Mouse (Mus musculus) ES-E14 (cell line): ENCODE measurements around the gene Cdh18. TPM values are rescaled to one million over a fixed set of nuclear protein-coding genes. Genes with fewer than 3 reads are reported as not detected.

Source experiments
- DNase-seq: peaks from one replicate; pipeline ENCODE4 v3.0.0-alpha.2; 2013; ENCODE audit warnings: low read depth, low spot score
- H3K27ac ChIP-seq: 2 replicates; pipeline ENCODE4 v1.5.1; 2012; ENCODE audit warnings: low read depth, mild to moderate bottlenecking, low read length, moderate library complexity, mixed read lengths; ENCODE audit not compliant: poor library complexity, insufficient read depth, severe bottlenecking
- H3K36me3 ChIP-seq: 2 replicates; pipeline ENCODE4 v1.6.1; 2012; ENCODE audit warnings: mild to moderate bottlenecking, low read length, moderate library complexity, mixed read lengths; ENCODE audit not compliant: control insufficient read depth, poor library complexity, insufficient read depth, severe bottlenecking
- H3K4me1 ChIP-seq, 2 experiments: fragments of 150-350 bp in 1 of 2; sonication (generic) in 1 of 2; 2 replicates each; pipeline ENCODE4 v1.6.1; 2012; ENCODE audit warnings: low read length in 2 of 2, mild to moderate bottlenecking in 1 of 2, mixed read lengths in 1 of 2; ENCODE audit not compliant: control insufficient read depth in 2 of 2, insufficient read depth in 2 of 2, poor library complexity in 1 of 2
- H3K4me3 ChIP-seq, 2 experiments: fragments of 150-350 bp in 1 of 2; sonication (generic) in 1 of 2; 2 replicates each; pipeline ENCODE4 v1.5.1; 2012; ENCODE audit warnings: low read length in 2 of 2, low read depth in 1 of 2, mild to moderate bottlenecking in 1 of 2, mixed read lengths in 1 of 2; ENCODE audit not compliant: insufficient read depth in 1 of 2, poor library complexity in 1 of 2, severe bottlenecking in 1 of 2
- H3K9ac ChIP-seq: 2 replicates; pipeline ENCODE4 v1.6.1; 2012; ENCODE audit warnings: low read depth, mild to moderate bottlenecking, low read length, mixed read lengths; ENCODE audit not compliant: poor library complexity, insufficient read depth, severe bottlenecking
- H3K9me3 ChIP-seq: fragments of 150-350 bp; sonication (generic); 2 replicates; pipeline ENCODE4 v1.6.1; 2012; ENCODE audit warnings: low read depth, mild to moderate bottlenecking, low read length; ENCODE audit not compliant: control insufficient read depth, insufficient read depth
- CHD2 ChIP-seq: IDR thresholded peaks from 2 replicates; pipeline ENCODE4 v1.6.1; 2014; ENCODE audit warnings: mild to moderate bottlenecking, low read depth, low read length, inconsistent platforms
- HCFC1 ChIP-seq: IDR thresholded peaks from 2 replicates; pipeline ENCODE4 v1.6.1; 2012; ENCODE audit warnings: low read length, inconsistent platforms, borderline replicate concordance; ENCODE audit not compliant: insufficient read depth
- MAFK ChIP-seq: IDR thresholded peaks from 2 replicates; pipeline ENCODE4 v1.6.1; 2014; ENCODE audit warnings: mild to moderate bottlenecking, low read depth, low read length, inconsistent platforms; ENCODE audit not compliant: insufficient read depth
- ZC3H11A ChIP-seq: IDR thresholded peaks from 2 replicates; pipeline ENCODE4 v1.6.1; 2012; ENCODE audit warnings: low read depth, mild to moderate bottlenecking, inconsistent platforms, low read length, borderline replicate concordance
- ZNF384 ChIP-seq: IDR thresholded peaks from 2 replicates; pipeline ENCODE4 v1.6.1; 2012; ENCODE audit warnings: low read depth, low read length, inconsistent platforms
- in situ Hi-C, 2 experiments: fragments of 600-800 bp; cut with MboI; formaldehyde crosslinking; loops; one replicate each; pipeline ENCODE4 v1.15.1; 2025; ENCODE audit warnings: low sequenced_read_pairs in 2 of 2, inconsistent platforms in 1 of 2; ENCODE audit not compliant: unreplicated experiment in 2 of 2
- total RNA-seq: library from RNA; depleted of rRNA; stranded (reverse); fragments of 300-350 nt; gene quantifications from 2 replicates; pipeline ENCODE4 v1.2.3, GENCODE M21; 2012

Gene Cdh18
- total RNA-seq, 1 experiment: 0.54 TPM

DNA sequence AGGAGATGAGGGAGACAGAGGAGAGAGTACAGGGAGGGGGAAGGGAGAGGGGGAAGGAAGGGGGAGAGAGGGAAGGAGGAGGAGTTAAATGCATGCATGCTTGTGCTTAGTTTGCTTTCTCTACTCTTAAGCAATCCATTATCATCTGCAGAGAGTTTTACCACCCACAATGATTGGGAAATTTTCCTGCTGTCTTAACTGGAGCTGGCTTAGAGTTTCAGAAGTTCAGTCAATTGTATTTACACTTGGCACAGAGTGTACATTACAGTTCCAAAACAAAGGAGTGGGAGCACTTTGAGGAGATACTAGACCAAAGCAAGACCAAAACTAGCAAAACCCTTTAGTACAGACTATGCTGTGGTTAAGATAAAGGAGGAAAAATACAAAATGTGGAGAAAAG, 473.8 kb downstream of the Cdh18 start:
- H3K9ac ChIP-seq: no peak overlapping the region
- peaks cover 0 to 3% of the 10 kb centered on the region in 2 experiments; a peak in 1 of 4 replicates for H3K4me1 ChIP-seq
- no peak for TF ChIP-seq CHD2
- TF ChIP-seq HCFC1: no peak
- TF ChIP-seq ZC3H11A: no peak
- no peaks in the 10 kb centered on the region for H3K9me3 ChIP-seq
- H3K27ac ChIP-seq: no peak overlapping the region
- H3K4me3 ChIP-seq: no peak overlapping the region
- no peaks in the 10 kb centered on the region for H3K36me3 ChIP-seq
- DNase-seq: no peak
- in situ Hi-C loops: no loop called here

- Histone ChIP-seq H3K36me3 (no peaks in the 10 kb centered on the region), H3K9me3 (no peaks in the 10 kb centered on the region), H3K4me3 (no peak overlapping the region), H3K9ac (no peak overlapping the region; the same call in 1 of the 2 replicates), H3K4me1 (no peaks in the 10 kb centered on the region), H3K27ac (no peak overlapping the region)
- in situ Hi-C loops: no loop called here
- no peak for DNase-seq
- TF ChIP-seq HCFC1 (no peak), MAFK (no peak), ZC3H11A (no peak), CHD2 (no peak), ZNF384 (no peak)
These were observed 486.9 kb downstream of the Cdh18 start for GRCm38 (mm10) chr15:23035551-23036207.

DNA sequence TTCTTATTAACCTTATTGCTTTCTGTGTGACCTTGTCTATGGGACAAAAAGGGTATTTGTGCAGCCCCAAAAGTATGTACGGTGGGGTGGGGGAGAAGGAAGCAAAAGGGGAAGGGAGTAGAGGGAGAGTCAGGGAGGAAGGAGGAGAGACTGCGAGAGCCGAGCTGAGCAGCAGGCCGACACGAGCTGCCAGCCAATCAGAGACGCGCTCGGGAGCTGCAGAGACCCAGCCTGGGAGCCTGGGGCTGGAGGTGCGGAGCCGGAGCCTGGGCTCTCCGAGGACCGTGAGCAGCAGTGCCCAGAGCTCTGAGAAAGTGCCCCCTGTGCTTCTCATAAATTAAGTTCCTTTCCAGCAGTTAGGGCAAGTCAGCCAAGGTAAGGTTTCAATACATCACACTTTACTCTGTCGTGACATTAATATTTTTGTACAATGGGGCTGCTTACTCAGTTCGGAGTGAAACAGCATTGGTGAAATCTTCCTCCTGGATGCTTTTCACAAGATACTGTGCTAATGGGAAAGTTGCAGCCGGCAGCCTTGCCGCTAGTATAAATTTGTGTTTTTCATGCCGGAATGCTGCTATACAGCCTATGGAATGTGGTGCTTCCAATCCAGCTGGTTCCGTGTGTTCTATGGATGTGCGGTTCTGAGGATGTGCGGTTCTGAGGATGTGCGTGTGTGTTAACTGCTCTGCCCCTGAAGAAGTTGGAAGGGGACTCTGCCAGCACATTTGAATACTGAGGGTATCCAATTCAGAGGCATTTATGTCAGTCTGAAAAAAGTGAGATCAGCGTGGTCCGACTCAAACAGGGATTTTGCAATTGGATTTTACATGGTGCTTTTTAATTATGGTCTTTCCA, 487.6 kb downstream of the Cdh18 start:
- H3K9ac ChIP-seq: no peak overlapping the region
- in situ Hi-C loops: no loop called here
- no peak for TF ChIP-seq ZC3H11A
- TF ChIP-seq MAFK: no peak
- no peak for TF ChIP-seq HCFC1
- TF ChIP-seq ZNF384: no peak
- TF ChIP-seq CHD2: no peak
- no peaks in the 10 kb centered on the region for H3K36me3 ChIP-seq
- H3K9me3 ChIP-seq: no peaks in the 10 kb centered on the region
- DNase-seq: no peak
- no peaks in the 10 kb centered on the region for H3K4me1 ChIP-seq
- no peak overlapping the region for H3K27ac ChIP-seq
- H3K4me3 ChIP-seq: peak overlapping the region in 1 of 2 experiments; percentile 24; a peak in 2 of 4 replicates

- Histone ChIP-seq H3K36me3 (no peaks in the 10 kb centered on the region), H3K4me1 (no peaks in the 10 kb centered on the region), H3K27ac (no peak overlapping the region), H3K9ac (no peak overlapping the region), H3K9me3 (no peaks in the 10 kb centered on the region), H3K4me3 (no peak overlapping the region)
- in situ Hi-C loops: no loop called here
- no peak for TF ChIP-seq ZNF384
- TF ChIP-seq HCFC1: no peak
- no peak for TF ChIP-seq MAFK
- no peak for TF ChIP-seq CHD2
- no peak for TF ChIP-seq ZC3H11A
- no peak for DNase-seq
These were observed 488.7 kb downstream of the Cdh18 start for GRCm38 (mm10) chr15:23037561-23037960.
